Mouse (Mus musculus) lung, adult 10 weeks (tissue): ENCODE results near the gene Pomgnt2. TPM values are rescaled to one million over a fixed set of nuclear protein-coding genes. Genes with fewer than 3 reads are reported as not detected.

Experiments used
- polyA plus RNA-seq: library from polyadenylated mRNA; stranded (reverse); fragments of 350-450 nt; fragmentation: Illumina TruSeq; extraction: RNeasy Lipid Tissue Mini Kit (QIAGEN cat#74804); gene quantifications from one replicate; pipeline ENCODE4 v1.2.3, GENCODE M21; 2014; ENCODE audit warnings: low read depth, low replicate concordance; ENCODE audit not compliant: insufficient read depth

The Pomgnt2 gene
- polyA plus RNA-seq, result 4.9 TPM

GRCm38 (mm10) chr9:121997010-121997409, at the start of gene Pomgnt2:
Gene Pomgnt2 (minus strand): TSS chr9:121997110.

GRCm38 (mm10) chr9:121950418-121951113, 46.3 kb downstream of the Pomgnt2 start, which contains the start of gene Fam198a:
Gene Fam198a (plus strand): TSS chr9:121950988.

Other genes with a start within 250 kb of the Pomgnt2 start
- 14.6 TPM for gene Zfp651, start 237.8 kb downstream of the Pomgnt2 start, polyA plus RNA-seq
- 0.19 TPM for gene Klhl40, start 219.5 kb downstream of the Pomgnt2 start, polyA plus RNA-seq
- gene Hhatl, start 204.6 kb downstream of the Pomgnt2 start, polyA plus RNA-seq, result 2.0 TPM
- gene Ccdc13, start 157.6 kb downstream of the Pomgnt2 start, polyA plus RNA-seq, result 2.1 TPM
- gene Higd1a, start 138.7 kb downstream of the Pomgnt2 start, polyA plus RNA-seq, result 78.8 TPM
- 12.2 TPM for gene Ackr2, start 98.8 kb downstream of the Pomgnt2 start, polyA plus RNA-seq
- 0.27 TPM for gene Cyp8b1, start 80.8 kb downstream of the Pomgnt2 start, polyA plus RNA-seq
- 2.8 TPM for gene Fam198a, start 46.1 kb downstream of the Pomgnt2 start, polyA plus RNA-seq
- 46.6 TPM for gene Snrk, start 120.2 kb upstream of the Pomgnt2 start, polyA plus RNA-seq